Mouse (Mus musculus) CH12.LX (cell line): ENCODE data around the gene Pdcd4.

Source experiments
- BHLHE40 ChIP-seq: IDR thresholded peaks from 2 replicates; pipeline ENCODE4 v1.6.1; 2011; ENCODE audit warnings: mild to moderate bottlenecking, low read depth, low read length, improper control_type of control experiment
- CHD1 ChIP-seq: IDR thresholded peaks from 2 replicates; pipeline ENCODE4 v1.6.1; 2012; ENCODE audit warnings: low read depth, low read length, improper control_type of control experiment, inconsistent platforms
- CHD2 ChIP-seq: IDR thresholded peaks from 2 replicates; pipeline ENCODE4 v1.6.1; 2011; ENCODE audit warnings: low read length, improper control_type of control experiment
- CTCF ChIP-seq, 2 experiments: IDR thresholded peaks in 1 of 2; conservative IDR thresholded peaks in 1 of 2; 2 replicates each; pipeline ENCODE4 v1.5.1; 2011 to 2012; ENCODE audit warnings: low read depth in 2 of 2, low read length in 2 of 2, improper control_type of control experiment in 1 of 2, inconsistent platforms in 1 of 2, mild to moderate bottlenecking in 1 of 2, moderate library complexity in 1 of 2
- KAT2A ChIP-seq: IDR thresholded peaks from 2 replicates; pipeline ENCODE4 v1.6.1; 2012; ENCODE audit warnings: low read length, improper control_type of control experiment, inconsistent platforms; ENCODE audit not compliant: insufficient replicate concordance
- MYC ChIP-seq: IDR thresholded peaks from 2 replicates; pipeline ENCODE4 v1.6.1; 2011; ENCODE audit warnings: low read depth, mild to moderate bottlenecking, improper control_type of control experiment, low read length
- POLR2A ChIP-seq: IDR thresholded peaks from 2 replicates; pipeline ENCODE4 v1.6.1; 2011; ENCODE audit warnings: low read depth, mild to moderate bottlenecking, improper control_type of control experiment, low read length
- SIN3A ChIP-seq: IDR thresholded peaks from 2 replicates; pipeline ENCODE4 v1.6.1; 2012; ENCODE audit warnings: low read length, improper control_type of control experiment, inconsistent platforms
- USF1 ChIP-seq: IDR thresholded peaks from 2 replicates; pipeline ENCODE4 v1.6.1; 2014; ENCODE audit warnings: low read depth, mild to moderate bottlenecking, inconsistent platforms, low read length, improper control_type of control experiment
- ZMIZ1 ChIP-seq: IDR thresholded peaks from 2 replicates; pipeline ENCODE4 v1.6.1; 2012; ENCODE audit warnings: low read depth, mild to moderate bottlenecking, inconsistent platforms, low read length, improper control_type of control experiment

DNA sequence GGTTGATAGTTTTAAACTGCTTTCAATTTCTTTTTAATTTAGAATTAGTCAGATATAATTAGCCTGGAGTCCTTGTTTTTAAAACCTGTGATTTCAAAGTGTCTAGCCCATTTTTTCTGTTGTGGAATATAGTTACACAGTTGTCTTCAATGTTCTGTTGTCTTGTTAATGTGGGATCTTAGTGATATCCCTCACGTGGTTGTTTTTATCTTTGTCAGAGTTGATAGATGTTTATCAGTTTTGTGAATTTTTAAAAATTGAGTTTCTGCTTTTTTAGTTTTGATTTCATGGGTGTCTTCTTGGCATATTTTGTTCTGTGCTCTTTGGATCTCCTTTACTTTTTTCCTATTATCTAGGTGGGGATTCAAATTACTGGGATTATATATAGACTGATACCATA lies 81.6 kb downstream of the Pdcd4 start:
- TF ChIP-seq USF1, result no peak
- no peak for TF ChIP-seq SIN3A
- no peak for TF ChIP-seq CTCF (conservative IDR thresholded peaks at IDR 0.05 in 1 of 2, IDR thresholded peaks at IDR 0.05 in 1 of 2; ENCODE audit: low read depth in 2 of 2, low read length in 2 of 2)
- TF ChIP-seq POLR2A, result no peak
- no peak for TF ChIP-seq MYC
- no peak for TF ChIP-seq KAT2A
- no peak for TF ChIP-seq BHLHE40
- no peak for TF ChIP-seq CHD1
- no peak for TF ChIP-seq ZMIZ1
- no peak for TF ChIP-seq CHD2
